Comparison of ENCODE assay signal across 18 mouse cellular contexts in the genomic region with DNA sequence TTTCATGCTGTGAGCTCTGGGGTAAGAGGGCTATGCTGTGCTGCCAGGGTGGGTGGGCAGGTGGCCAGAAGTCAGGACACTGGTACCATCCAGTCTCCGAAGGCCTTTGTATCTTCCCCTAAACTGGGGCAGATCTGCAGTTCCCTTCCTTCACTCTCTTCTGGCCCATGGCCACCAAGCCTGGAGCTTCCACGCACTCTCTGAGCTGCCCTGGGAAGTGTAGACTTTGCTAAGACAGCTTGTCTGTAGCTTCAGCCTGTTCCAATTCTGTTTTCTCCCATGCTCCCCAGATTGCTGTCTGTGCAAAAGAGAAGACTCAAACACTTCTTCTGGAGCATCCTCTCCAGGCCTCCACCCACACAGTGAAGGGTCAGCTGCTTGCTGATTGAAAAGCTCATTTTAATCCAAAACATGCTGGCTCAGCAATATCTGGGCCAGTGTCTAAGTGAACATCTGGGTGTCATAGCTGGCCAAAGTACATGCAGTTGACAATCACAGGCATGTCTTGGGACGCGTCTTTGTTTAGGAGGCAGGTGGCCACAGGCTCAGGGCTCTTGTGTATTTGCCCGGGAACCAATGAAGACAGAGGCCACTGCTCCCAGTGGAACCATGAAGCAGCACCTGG.
DNase-seq lines count a peak whose midpoint lies in the region; ATAC-seq lines count a peak whose summit lies in the region.
"Had no signal": no experiment of that assay in that cellular context is flagged by ENCODE, and none has a peak within 500 bp of the region (broad histone marks: within the 10 kb centered on the region; RNA-seq: fewer than 3 reads in every experiment).

No protein-coding gene starts in this region.

- no peaks in the 10 kb centered on the region for H3K27me3 ChIP-seq in forebrain, embryonic 14.5 days (replicated peaks; ENCODE audit: control insufficient read depth, insufficient read depth, low read length)
- H3K27me3 ChIP-seq: forebrain, embryonic 15.5 days; kidney, embryonic 15.5 days; limb, embryonic 13.5 days had no signal

- DNase-seq in frontal cortex, postnatal 25 days (ENCODE audit: low spot score in 2 of 2) = no peak
- peak; percentile 20 to 39 for DNase-seq in layer of hippocampus, adult 18-20 months (ENCODE audit: low spot score in 2 of 2)
- no peak for DNase-seq in layer of hippocampus, postnatal 25 days (ENCODE audit: extremely low spot score in 1 of 2, low spot score in 1 of 2)
- DNase-seq in frontal cortex, postnatal 10 days (ENCODE audit: low spot score in 2 of 2) = peak; percentile 25 to 34
- peak; percentile 40 for DNase-seq in right cerebral cortex, postnatal 14 days
- no peak for DNase-seq in forebrain, embryonic 14.5 days (ENCODE audit: low spot score)
- no peak for DNase-seq in spleen, postnatal 14 days (ENCODE audit: low spot score in 2 of 2)
- DNase-seq: adrenal gland, adult 2 months; B cell, adult 2 months; cerebellum, adult 11-12 months; heart, adult 18-20 months; lung, postnatal 14 days had no signal

- WGBS in forebrain, embryonic 14.5 days = 87% methylated on average over 5 of the region's 5 CpGs

- H3K9ac ChIP-seq in forebrain, embryonic 14.5 days (ENCODE audit: low read length) = no peak overlapping the region
- H3K9ac ChIP-seq: forebrain, embryonic 15.5 days; kidney, embryonic 15.5 days; limb, embryonic 13.5 days; neural tube, embryonic 12.5 days had no signal

- peak; percentile 72 for ATAC-seq in frontal cortex, adult (ENCODE audit: low TSS enrichment)
- ATAC-seq in forebrain, embryonic 14.5 days = no peak
- ATAC-seq: forebrain, embryonic 15.5 days had no signal

- no peak overlapping the region for H3K4me3 ChIP-seq in forebrain, embryonic 14.5 days (ENCODE audit: low read depth, low read length)
- H3K4me3 ChIP-seq: forebrain, embryonic 15.5 days; kidney, embryonic 15.5 days; limb, embryonic 13.5 days; neural tube, embryonic 12.5 days had no signal

- no peak overlapping the region for H3K27ac ChIP-seq in forebrain, embryonic 14.5 days (ENCODE audit: low read depth, low read length)
- H3K27ac ChIP-seq: forebrain, embryonic 15.5 days; kidney, embryonic 15.5 days; limb, embryonic 13.5 days; neural tube, embryonic 12.5 days; stomach, postnatal 0 days had no signal

- no peaks in the 10 kb centered on the region for H3K36me3 ChIP-seq in forebrain, embryonic 14.5 days (ENCODE audit: control insufficient read depth, insufficient read depth, low read length)
- H3K36me3 ChIP-seq: forebrain, embryonic 15.5 days; kidney, embryonic 15.5 days; limb, embryonic 13.5 days; neural tube, embryonic 12.5 days had no signal

- H3K4me1 ChIP-seq in forebrain, embryonic 14.5 days (ENCODE audit: control insufficient read depth, insufficient read depth, low read length) = no peaks in the 10 kb centered on the region
- H3K4me1 ChIP-seq: forebrain, embryonic 15.5 days; kidney, embryonic 15.5 days; neural tube, embryonic 12.5 days had no signal

- no peaks in the 10 kb centered on the region for H3K9me3 ChIP-seq in forebrain, embryonic 14.5 days (replicated peaks; ENCODE audit: control insufficient read depth, low read length)
- H3K9me3 ChIP-seq: forebrain, embryonic 15.5 days; kidney, embryonic 15.5 days; limb, embryonic 13.5 days; neural tube, embryonic 12.5 days had no signal

- H3K4me2 ChIP-seq in forebrain, embryonic 14.5 days (ENCODE audit: low read length) = no peak overlapping the region
- H3K4me2 ChIP-seq: forebrain, embryonic 15.5 days; kidney, embryonic 15.5 days; limb, embryonic 13.5 days; neural tube, embryonic 12.5 days had no signal

Comparison
In these comparisons a context has a peak if more than half of its experiments do, and no peak if none do; other contexts are left out.
1. DNase-seq: peak in layer of hippocampus, adult 18-20 months (2 of 2), frontal cortex, postnatal 10 days (2 of 2) and right cerebral cortex, postnatal 14 days (single experiment); none in frontal cortex, postnatal 25 days (0 of 2), layer of hippocampus, postnatal 25 days (0 of 2), forebrain, embryonic 14.5 days (single experiment) and spleen, postnatal 14 days (0 of 2).